Mouse (Mus musculus) retina, postnatal 7 days (tissue): ENCODE data around the gene Bpifb9a.
"Not testable (repeated sequence)": the region's sequence is repeated elsewhere in the genome, so short reads cannot be mapped to it uniquely, and the experiment has no call there.

ENCODE experiments used
- DNase-seq: peaks from one replicate; pipeline ENCODE4 v3.0.0-alpha.2; 2012; ENCODE audit warnings: low read depth, low spot score

Bpifb9a gene

GRCm38 (mm10) chr2:154304604-154305003, 47.0 kb downstream of the Bpifb9a start:
- not testable (repeated sequence) for DNase-seq

GRCm38 (mm10) chr2:154306927-154307326, 49.3 kb downstream of the Bpifb9a start, which contains the start of gene Bpifb9b:
Bpifb9b (plus strand) TSS chr2:154307227.
- DNase-seq, result not testable (repeated sequence)

- DNase-seq, result not testable (repeated sequence)
These were observed 56.1 kb downstream of the Bpifb9a start for GRCm38 (mm10) chr2:154313771-154314170.
